Mouse (Mus musculus) CD4-positive, CD25-positive, alpha-beta regulatory T cell (primary cell): Measurements from ENCODE around the gene Gm6169. TPM values are rescaled to one million over a fixed set of nuclear protein-coding genes. Genes with fewer than 3 reads are reported as not detected.

Source experiments
- polyA plus RNA-seq: library from polyadenylated mRNA; unstranded; fragments of 100-300 nt; shearing (Covaris generic); gene quantifications from one replicate; pipeline ENCODE4 v1.2.1, GENCODE M21; 2017

Gene Gm6169
- polyA plus RNA-seq: 2.9 TPM

DNA sequence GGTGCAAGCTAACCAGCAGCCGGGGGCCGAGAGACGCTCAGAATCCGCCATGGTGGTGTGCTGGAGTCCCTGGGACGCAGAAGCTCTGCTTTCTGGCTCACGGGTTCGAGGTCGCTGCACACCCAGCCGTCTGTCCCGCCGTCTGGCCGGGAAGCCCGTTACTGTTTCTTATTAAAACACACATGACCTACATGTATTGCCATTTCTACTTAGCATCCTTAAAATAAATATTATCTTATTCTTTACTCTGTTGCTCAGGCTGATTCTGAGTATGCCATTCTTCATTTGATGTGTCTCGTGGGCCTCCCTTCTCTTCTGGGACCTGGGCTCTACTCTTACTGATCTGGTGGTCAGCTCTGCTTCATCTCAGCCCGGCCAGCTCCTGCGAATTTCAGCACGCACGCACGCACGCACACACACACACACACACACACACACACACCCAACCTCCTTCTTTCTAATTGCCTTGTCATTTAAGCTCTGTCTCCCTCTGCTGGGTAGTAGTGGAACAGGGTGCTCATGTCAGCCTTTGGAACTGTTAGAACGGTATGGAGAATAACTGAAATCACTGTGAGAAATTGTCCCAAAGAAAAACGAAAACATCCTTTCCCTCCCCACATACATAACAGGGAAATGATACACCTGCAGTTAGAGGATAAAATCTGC, at the start of gene Gm6169:
Gene Gm6169 (minus strand): TSS at position 51 of the 666 bp plus-strand sequence.

GRCm38 (mm10) chr13:97137466-97138400, 38.7 kb upstream of the Gm6169 start, which contains the start of the genes Gfm2 and Nsa2:
TSS of gene Gfm2 (plus strand) at chr13:97137937.
TSS of gene Nsa2 (minus strand) at chr13:97137937.

GRCm38 (mm10) chr13:97066649-97067550, 32.1 kb downstream of the Gm6169 start, which contains the start of gene Fam169a:
TSS of gene Fam169a (plus strand) at chr13:97067286.

Other genes with a start within 250 kb of the Gm6169 start
- not detected for gene Gcnt4, start 174.5 kb downstream of the Gm6169 start, polyA plus RNA-seq
- gene 1700029F12Rik, start 64.9 kb downstream of the Gm6169 start, polyA plus RNA-seq: not detected
- 0.29 TPM for gene Fam169a, start 32.0 kb downstream of the Gm6169 start, polyA plus RNA-seq
- gene Gfm2, start 38.7 kb upstream of the Gm6169 start, polyA plus RNA-seq: 40.2 TPM
- 69.0 TPM for gene Nsa2, start 38.7 kb upstream of the Gm6169 start, polyA plus RNA-seq
- gene Hexb, start 99.1 kb upstream of the Gm6169 start, polyA plus RNA-seq: 90.8 TPM
- 0.50 TPM for gene Enc1, start 141.9 kb upstream of the Gm6169 start, polyA plus RNA-seq